Mouse (Mus musculus) bone marrow, adult 2 months (tissue): ENCODE measurements around the gene Slc29a2.

Experiments
- CTCF ChIP-seq: fragments of 200-500 bp; IDR thresholded peaks from 2 replicates; pipeline ENCODE4 v1.5.1; 2011; ENCODE audit warnings: low read length, control low read depth; ENCODE audit not compliant: control insufficient read depth, insufficient read depth
- POLR2A ChIP-seq: fragments of 200-500 bp; IDR thresholded peaks from 2 replicates; pipeline ENCODE4 v1.6.1; 2011; ENCODE audit warnings: low read depth, mild to moderate bottlenecking, control low read depth, low read length, borderline replicate concordance; ENCODE audit not compliant: control insufficient read depth

DNA sequence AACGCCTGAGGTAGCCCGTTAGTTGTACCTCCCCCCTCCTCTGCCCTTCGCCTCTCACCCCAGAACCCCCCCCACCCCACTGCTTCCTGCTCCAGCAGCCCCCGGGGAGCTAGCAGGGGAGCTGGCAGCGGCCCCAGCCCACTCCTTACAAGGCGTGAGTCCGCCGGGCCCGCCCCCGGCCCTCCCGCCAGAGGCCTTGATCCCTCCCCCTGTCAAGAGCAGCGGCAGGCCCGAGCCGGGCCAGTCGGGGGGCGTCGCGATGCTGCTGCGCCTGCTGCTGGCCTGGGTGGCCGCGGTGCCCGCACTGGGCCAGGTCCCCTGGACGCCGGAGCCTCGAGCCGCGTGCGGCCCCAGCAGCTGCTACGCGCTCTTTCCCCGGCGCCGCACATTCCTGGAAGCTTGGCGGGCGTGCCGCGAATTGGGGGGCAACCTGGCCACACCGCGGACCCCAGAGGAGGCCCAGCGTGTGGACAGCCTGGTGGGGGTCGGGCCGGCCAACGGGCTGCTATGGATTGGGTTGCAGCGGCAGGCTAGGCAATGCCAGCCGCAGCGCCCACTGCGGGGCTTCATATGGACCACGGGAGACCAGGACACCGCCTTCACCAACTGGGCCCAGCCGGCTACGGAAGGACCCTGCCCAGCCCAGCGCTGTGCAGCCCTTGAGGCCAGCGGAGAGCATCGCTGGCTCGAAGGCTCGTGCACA, 44.4 kb downstream of the Slc29a2 start, which contains the start of gene Cd248:
- TF ChIP-seq POLR2A (no peak), CTCF (no peak)
